38 mouse cellular contexts compared by ENCODE assay signal in the genomic region with DNA sequence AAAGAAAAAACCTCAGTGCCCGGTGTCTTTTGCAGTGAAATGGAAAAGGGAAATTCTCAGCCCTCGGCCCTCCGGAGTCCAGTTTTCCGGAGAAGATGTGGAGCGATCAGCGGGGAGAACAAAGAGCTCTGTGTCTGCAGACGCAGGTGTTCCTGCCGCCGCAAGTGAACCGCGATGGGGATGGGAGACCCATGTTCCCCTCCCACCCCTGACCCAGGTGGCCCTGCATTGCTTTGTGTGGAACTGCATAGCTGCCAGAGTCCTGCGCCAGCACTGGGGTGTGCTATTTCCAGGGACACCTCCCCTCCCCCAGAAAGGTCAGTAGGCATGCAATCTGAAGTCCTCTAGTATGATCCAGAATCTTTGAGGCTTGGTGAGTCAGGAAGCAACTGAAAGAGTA. TPM values are rescaled to one million over a fixed set of nuclear protein-coding genes. Genes with fewer than 3 reads are reported as not detected.
A peak's percentile ranks its signal among the peaks of the same experiment; 100 is the strongest.
DNase-seq lines count a peak whose midpoint lies in the region; ATAC-seq and TF ChIP-seq lines count a peak whose summit lies in the region.
"Had no signal": no experiment of that assay in that cellular context is flagged by ENCODE, and none has a peak within 500 bp of the region (broad histone marks: within the 10 kb centered on the region; RNA-seq: fewer than 3 reads in every experiment).

No protein-coding gene starts in this region.

- WGBS in forebrain, embryonic 11.5 days, result 85% methylated on average over 12 of the region's 12 CpGs
- 79% methylated on average over 12 of the region's 12 CpGs for WGBS in forebrain, embryonic 13.5 days
- 79% methylated on average over 12 of the region's 12 CpGs for WGBS in kidney, embryonic 16.5 days
- 89% methylated on average over 12 of the region's 12 CpGs for WGBS in midbrain, postnatal 0 days

- no peak overlapping the region for H3K4me2 ChIP-seq in forebrain, embryonic 11.5 days (ENCODE audit: low read depth, low read length, severe bottlenecking)
- H3K4me2 ChIP-seq in forebrain, embryonic 13.5 days, result no peak overlapping the region
- H3K4me2 ChIP-seq in kidney, embryonic 16.5 days (replicated peaks; ENCODE audit: low read depth, low read length), result no peak overlapping the region
- no peak overlapping the region for H3K4me2 ChIP-seq in midbrain, postnatal 0 days (ENCODE audit: low read depth, low read length, poor library complexity, severe bottlenecking)
- H3K4me2 ChIP-seq: embryonic facial prominence, embryonic 13.5 days; forebrain, embryonic 15.5 days; heart, embryonic 13.5 days; intestine, embryonic 15.5 days; liver, embryonic 15.5 days; lung, embryonic 15.5 days; midbrain, embryonic 12.5 days; neural tube, embryonic 13.5 days had no signal

- H3K9me3 ChIP-seq in forebrain, embryonic 11.5 days (ENCODE audit: control insufficient read depth, low read length), result no peaks in the 10 kb centered on the region; the same call in 1 of the 2 replicates
- no peaks in the 10 kb centered on the region for H3K9me3 ChIP-seq in forebrain, embryonic 13.5 days (replicated peaks)
- H3K9me3 ChIP-seq in kidney, embryonic 16.5 days (ENCODE audit: low read length), result no peaks in the 10 kb centered on the region
- H3K9me3 ChIP-seq in midbrain, postnatal 0 days (ENCODE audit: low read length), result no peaks in the 10 kb centered on the region
- H3K9me3 ChIP-seq: embryonic facial prominence, embryonic 13.5 days; forebrain, embryonic 15.5 days; heart, embryonic 13.5 days; intestine, embryonic 15.5 days; liver, embryonic 15.5 days; lung, embryonic 15.5 days; midbrain, embryonic 12.5 days; neural tube, embryonic 13.5 days had no signal

- no peak for ATAC-seq in forebrain, embryonic 11.5 days (replicated peaks; ENCODE audit: low FRiP score)
- no peak for ATAC-seq in forebrain, embryonic 13.5 days
- peak; percentile 65 for ATAC-seq in kidney, embryonic 16.5 days (ENCODE audit: low FRiP score, low TSS enrichment)
- no peak for ATAC-seq in midbrain, postnatal 0 days (ENCODE audit: low FRiP score)
- ATAC-seq: forebrain, embryonic 15.5 days; hindbrain, postnatal 0 days; intestine, embryonic 15.5 days had no signal

- TF ChIP-seq CTCF in midbrain, postnatal 0 days (IDR thresholded peaks at IDR 0.05), result no peak

- H3K36me3 ChIP-seq in forebrain, embryonic 11.5 days (ENCODE audit: control insufficient read depth, insufficient read depth, low read length), result no peaks in the 10 kb centered on the region
- no peaks in the 10 kb centered on the region for H3K36me3 ChIP-seq in forebrain, embryonic 13.5 days (ENCODE audit: poor library complexity, severe bottlenecking)
- H3K36me3 ChIP-seq in kidney, embryonic 16.5 days (ENCODE audit: insufficient read depth, low read length), result no peaks in the 10 kb centered on the region
- no peaks in the 10 kb centered on the region for H3K36me3 ChIP-seq in midbrain, postnatal 0 days (ENCODE audit: insufficient read depth, low read length)
- H3K36me3 ChIP-seq: embryonic facial prominence, embryonic 13.5 days; forebrain, embryonic 15.5 days; heart, embryonic 13.5 days; intestine, embryonic 15.5 days; liver, embryonic 15.5 days; lung, embryonic 15.5 days; midbrain, embryonic 12.5 days; neural tube, embryonic 13.5 days had no signal

- no peaks in the 10 kb centered on the region for H3K27me3 ChIP-seq in forebrain, embryonic 11.5 days (ENCODE audit: control insufficient read depth, insufficient read depth, low read length)
- no peaks in the 10 kb centered on the region for H3K27me3 ChIP-seq in forebrain, embryonic 13.5 days
- no peaks in the 10 kb centered on the region for H3K27me3 ChIP-seq in kidney, embryonic 16.5 days (ENCODE audit: insufficient read depth, low read length)
- no peaks in the 10 kb centered on the region for H3K27me3 ChIP-seq in midbrain, postnatal 0 days (ENCODE audit: insufficient read depth, low read length)
- H3K27me3 ChIP-seq: embryonic facial prominence, embryonic 13.5 days; forebrain, embryonic 15.5 days; heart, embryonic 13.5 days; intestine, embryonic 15.5 days; liver, embryonic 15.5 days; lung, embryonic 15.5 days; midbrain, embryonic 12.5 days; neural tube, embryonic 13.5 days had no signal

- H3K4me1 ChIP-seq in forebrain, embryonic 11.5 days (replicated peaks; ENCODE audit: control insufficient read depth, insufficient read depth, low read length), result no peaks in the 10 kb centered on the region
- H3K4me1 ChIP-seq in forebrain, embryonic 13.5 days, result no peaks in the 10 kb centered on the region
- H3K4me1 ChIP-seq in kidney, embryonic 16.5 days (ENCODE audit: insufficient read depth, low read length), result 0 out of 2 replicates have a peak, but pooled peaks cover 7% of the 10 kb centered on the region
- H3K4me1 ChIP-seq in midbrain, postnatal 0 days (ENCODE audit: insufficient read depth, low read length), result no peaks in the 10 kb centered on the region
- H3K4me1 ChIP-seq: forebrain, embryonic 15.5 days; intestine, embryonic 15.5 days; liver, embryonic 15.5 days; lung, embryonic 15.5 days had no signal

- H3K27ac ChIP-seq in forebrain, embryonic 11.5 days (ENCODE audit: low read depth, low read length), result no peak overlapping the region
- H3K27ac ChIP-seq in forebrain, embryonic 13.5 days, result no peak overlapping the region
- peak overlapping the region; percentile 60; the same call in 1 of the 2 replicates for H3K27ac ChIP-seq in kidney, embryonic 16.5 days (ENCODE audit: low read length)
- H3K27ac ChIP-seq in midbrain, postnatal 0 days (ENCODE audit: low read depth, low read length), result no peak overlapping the region
- H3K27ac ChIP-seq: embryonic facial prominence, embryonic 13.5 days; forebrain, embryonic 15.5 days; heart, adult 2 months; hindbrain, postnatal 0 days; intestine, embryonic 15.5 days; liver, embryonic 15.5 days; lung, embryonic 15.5 days; midbrain, embryonic 12.5 days; neural tube, embryonic 13.5 days had no signal

- H3K4me3 ChIP-seq in forebrain, embryonic 11.5 days (ENCODE audit: low read depth, low read length), result no peak overlapping the region
- H3K4me3 ChIP-seq in forebrain, embryonic 13.5 days, result no peak overlapping the region
- no peak overlapping the region for H3K4me3 ChIP-seq in kidney, embryonic 16.5 days (ENCODE audit: low read length)
- H3K4me3 ChIP-seq in midbrain, postnatal 0 days (ENCODE audit: low read depth, low read length), result no peak overlapping the region
- H3K4me3 ChIP-seq: embryonic facial prominence, embryonic 13.5 days; erythroblast, embryonic 14.5 days; forebrain, embryonic 15.5 days; heart, adult 2 months; heart, embryonic 13.5 days; intestine, embryonic 15.5 days; liver, embryonic 15.5 days; lung, embryonic 15.5 days; midbrain, embryonic 12.5 days; neural tube, embryonic 13.5 days had no signal

- DNase-seq in forebrain, embryonic 11.5 days (ENCODE audit: low spot score), result peak; percentile 44
- no peak for DNase-seq in kidney, postnatal 36 days
- DNase-seq in Muller cell, postnatal 12 days (ENCODE audit: inconsistent ontology term), result peak; percentile 96
- peak; percentile 27 for DNase-seq in forelimb bud, embryonic 11.5 days (ENCODE audit: low read depth, low spot score)
- no peak for DNase-seq in adrenal gland, adult (ENCODE audit: inconsistent age in 2 of 2, low spot score in 1 of 2)
- no peak for DNase-seq in midbrain, postnatal 0 days (ENCODE audit: low spot score)
- DNase-seq: adrenal gland, adult 2 months; adrenal gland, postnatal 36 days; cerebellum, adult 8-10 months; cerebellum, postnatal 25 days; heart, adult 2 months; kidney, adult 8-10 months; left cerebral cortex, postnatal 4 days; right cerebral cortex, postnatal 14 days; thymus, adult 18-20 months had no signal

- no peak overlapping the region for H3K9ac ChIP-seq in forebrain, embryonic 11.5 days (ENCODE audit: low read length)
- no peak overlapping the region for H3K9ac ChIP-seq in forebrain, embryonic 13.5 days
- no peak overlapping the region for H3K9ac ChIP-seq in kidney, embryonic 16.5 days (replicated peaks; ENCODE audit: low read length)
- no peak overlapping the region for H3K9ac ChIP-seq in midbrain, postnatal 0 days (replicated peaks; ENCODE audit: low read length, poor library complexity, severe bottlenecking)
- H3K9ac ChIP-seq: embryonic facial prominence, embryonic 13.5 days; forebrain, embryonic 15.5 days; heart, embryonic 13.5 days; intestine, embryonic 15.5 days; liver, embryonic 15.5 days; lung, embryonic 15.5 days; midbrain, embryonic 12.5 days; neural tube, embryonic 13.5 days had no signal

RNA-seq across cellular contexts. Expression of a gene that starts 10.7 kb away (rescaled TPM):
- not detected in 2 replicates for polyA plus RNA-seq in forebrain, embryonic 11.5 days (2014; fragmentation: Nextera tagmentation; extraction: Ambion mirVana)
- polyA plus RNA-seq in forebrain, embryonic 13.5 days (2015; fragmentation: Nextera tagmentation; extraction: Ambion mirVana), result not detected in 2 replicates
- polyA plus RNA-seq in kidney, embryonic 16.5 days (2015; fragmentation: Nextera tagmentation; extraction: Ambion mirVana), result not detected in 2 replicates
- total RNA-seq in midbrain, postnatal 0 days (2014; rRNA removed), result not detected in 2 replicates
- not detected in 2 replicates for polyA plus RNA-seq in midbrain, postnatal 0 days (2015; fragmentation: Nextera tagmentation; extraction: Ambion mirVana)
- total RNA-seq: adrenal gland, adult 2 months; adrenal gland, postnatal 36 days; gastrocnemius, adult 8-10 months; gastrocnemius, postnatal 4 days; heart, adult 2 months; heart, postnatal 10 days; hindbrain, postnatal 0 days; layer of hippocampus, adult 8-10 months; layer of hippocampus, postnatal 25 days; left cerebral cortex, postnatal 4 days; liver, adult 2 months; megakaryocyte, adult 5-6 weeks had no signal
- polyA plus RNA-seq: adrenal gland, adult 2 months; brain, embryonic 14.5 days; embryonic facial prominence, embryonic 13.5 days; erythroblast, embryonic 14.5 days; forebrain, embryonic 15.5 days; heart, adult 2 months; heart, embryonic 13.5 days; hindbrain, embryonic 11.5 days; hindbrain, postnatal 0 days; intestine, embryonic 15.5 days; liver, adult 2 months; liver, embryonic 15.5 days; lung, embryonic 15.5 days; midbrain, embryonic 12.5 days; neural tube, embryonic 13.5 days; stomach, embryonic 16.5 days had no signal

RNA-seq across cellular contexts. Expression of a gene that starts 13.1 kb away (rescaled TPM):
- not detected in 2 replicates for polyA plus RNA-seq in forebrain, embryonic 11.5 days (2014; fragmentation: Nextera tagmentation; extraction: Ambion mirVana)
- polyA plus RNA-seq in forebrain, embryonic 13.5 days (2015; fragmentation: Nextera tagmentation; extraction: Ambion mirVana), result not detected in 2 replicates
- not detected in 2 replicates for polyA plus RNA-seq in kidney, embryonic 16.5 days (2015; fragmentation: Nextera tagmentation; extraction: Ambion mirVana)
- total RNA-seq in midbrain, postnatal 0 days (2014; rRNA removed), result not detected in 2 replicates
- polyA plus RNA-seq in midbrain, postnatal 0 days (2015; fragmentation: Nextera tagmentation; extraction: Ambion mirVana), result not detected in 2 replicates
- total RNA-seq: heart, adult 2 months; heart, postnatal 10 days; hindbrain, postnatal 0 days; left cerebral cortex, postnatal 4 days; liver, adult 2 months; megakaryocyte, adult 5-6 weeks had no signal
- polyA plus RNA-seq: brain, embryonic 14.5 days; embryonic facial prominence, embryonic 13.5 days; erythroblast, embryonic 14.5 days; forebrain, embryonic 15.5 days; heart, embryonic 13.5 days; hindbrain, embryonic 11.5 days; hindbrain, postnatal 0 days; intestine, embryonic 15.5 days; liver, adult 2 months; liver, embryonic 15.5 days; lung, embryonic 15.5 days; midbrain, embryonic 12.5 days; neural tube, embryonic 13.5 days; small intestine, adult 2 months; stomach, embryonic 16.5 days had no signal

Comparison
In these comparisons a context has a peak if more than half of its experiments do, and no peak if none do; other contexts are left out.
1. DNase-seq: peak in forebrain, embryonic 11.5 days (single experiment), Muller cell, postnatal 12 days (single experiment) and forelimb bud, embryonic 11.5 days (single experiment); none in kidney, postnatal 36 days (0 of 2), adrenal gland, adult (0 of 2) and midbrain, postnatal 0 days (single experiment).